Mouse (Mus musculus): ENCODE data around the gene Pear1. TPM values are rescaled to one million over a fixed set of nuclear protein-coding genes. Genes with fewer than 3 reads are reported as not detected.
A peak's percentile ranks its signal among the peaks of the same experiment; 100 is the strongest.

Pear1 gene
- polyA plus RNA-seq, 1 experiment from 2014 or later: 22.6 TPM

DNA sequence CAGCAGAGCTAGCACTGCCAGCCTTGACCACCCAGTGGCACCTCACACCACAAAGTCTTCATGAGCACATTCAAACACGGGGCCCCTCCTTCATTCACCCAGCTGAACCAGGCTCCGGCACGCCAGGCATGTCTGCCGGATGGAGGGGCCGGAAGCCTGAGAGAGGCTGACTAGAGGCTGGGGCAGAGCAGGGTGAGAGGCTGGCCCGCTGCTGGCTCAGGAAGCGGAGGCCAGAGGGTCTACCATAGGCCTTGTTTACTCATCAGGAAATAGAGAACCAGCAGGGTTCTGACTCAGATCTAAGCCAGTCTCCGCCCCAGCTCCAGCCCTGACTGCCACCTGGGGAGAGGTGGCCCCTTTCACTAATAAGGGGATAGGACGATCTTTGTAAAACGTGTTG lies 59.0 kb downstream of the Pear1 start:
- Histone ChIP-seq H3K9me3 (replicated peaks; ENCODE audit: control insufficient read depth, low read length) (no peaks in the 10 kb centered on the region), H3K4me3 (replicated peaks; ENCODE audit: low read length) (peak overlapping the region; percentile 28), H3K4me2 (ENCODE audit: low read depth, low read length) (peak overlapping the region; percentile 45), H3K9ac (ENCODE audit: low read length) (peak overlapping the region; percentile 63), H3K27me3 (ENCODE audit: control insufficient read depth, insufficient read depth, low read length) (no peaks in the 10 kb centered on the region), H3K27ac (ENCODE audit: low read length) (peak overlapping the region; percentile 94), H3K4me1 (ENCODE audit: control insufficient read depth, insufficient read depth, low read length) (peaks cover 45% of the 10 kb centered on the region), H3K36me3 (ENCODE audit: control insufficient read depth, insufficient read depth, low read length) (no peaks in the 10 kb centered on the region)
- WGBS: 28% methylated on average over 10 of the region's 10 CpGs
- ATAC-seq (ENCODE audit: insufficient read depth, low FRiP score): peak; percentile 10; the same call in 1 of the 2 replicates

DNA sequence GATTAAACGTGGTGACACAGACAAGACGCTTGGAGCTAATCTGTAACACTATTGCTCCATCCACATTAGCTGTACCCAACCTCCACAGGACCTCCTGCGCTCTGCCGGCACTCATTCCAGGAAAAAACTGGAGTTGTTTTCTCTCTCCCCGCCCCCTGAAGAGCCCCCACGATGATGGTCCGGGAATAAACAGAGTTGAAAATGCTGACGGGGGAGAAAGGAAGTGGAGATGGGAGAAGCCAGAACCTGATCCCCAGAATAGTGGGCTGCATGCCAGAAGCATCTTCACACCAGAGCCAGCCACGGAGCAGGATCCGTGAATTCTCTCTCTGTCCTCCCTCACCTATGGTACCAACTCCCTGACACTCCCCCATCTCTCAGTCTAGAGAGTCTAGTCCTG lies 59.6 kb downstream of the Pear1 start:
- peak overlapping the region; percentile 94 for H3K27ac ChIP-seq (ENCODE audit: low read length)
- H3K9ac ChIP-seq (ENCODE audit: low read length): peak overlapping the region; percentile 63
- ATAC-seq (ENCODE audit: insufficient read depth, low FRiP score): no peak
- H3K36me3 ChIP-seq (ENCODE audit: control insufficient read depth, insufficient read depth, low read length): no peaks in the 10 kb centered on the region
- H3K9me3 ChIP-seq (replicated peaks; ENCODE audit: control insufficient read depth, low read length): no peaks in the 10 kb centered on the region
- peak overlapping the region; percentile 28 for H3K4me3 ChIP-seq (replicated peaks; ENCODE audit: low read length)
- WGBS: 16% methylated on average over 10 of the region's 10 CpGs
- peaks cover 45% of the 10 kb centered on the region for H3K4me1 ChIP-seq (ENCODE audit: control insufficient read depth, insufficient read depth, low read length)
- H3K27me3 ChIP-seq (ENCODE audit: control insufficient read depth, insufficient read depth, low read length): no peaks in the 10 kb centered on the region
- H3K4me2 ChIP-seq (ENCODE audit: low read depth, low read length): peak overlapping the region; percentile 45

GRCm38 (mm10) chr3:87763683-87764289 lies 60.3 kb downstream of the Pear1 start:
- peak overlapping the region; percentile 45 for H3K4me2 ChIP-seq (ENCODE audit: low read depth, low read length)
- H3K27ac ChIP-seq (ENCODE audit: low read length): peak overlapping the region; percentile 94
- H3K9me3 ChIP-seq (replicated peaks; ENCODE audit: control insufficient read depth, low read length): no peaks in the 10 kb centered on the region
- ATAC-seq (ENCODE audit: insufficient read depth, low FRiP score): peak; percentile 56
- no peaks in the 10 kb centered on the region for H3K27me3 ChIP-seq (ENCODE audit: control insufficient read depth, insufficient read depth, low read length)
- H3K36me3 ChIP-seq (ENCODE audit: control insufficient read depth, insufficient read depth, low read length): no peaks in the 10 kb centered on the region
- peak overlapping the region; percentile 63 for H3K9ac ChIP-seq (ENCODE audit: low read length)
- H3K4me3 ChIP-seq (replicated peaks; ENCODE audit: low read length): peak overlapping the region; percentile 28
- H3K4me1 ChIP-seq (ENCODE audit: control insufficient read depth, insufficient read depth, low read length): peaks cover 45% of the 10 kb centered on the region
- 16% methylated on average over 13 of the region's 15 CpGs for WGBS

DNA sequence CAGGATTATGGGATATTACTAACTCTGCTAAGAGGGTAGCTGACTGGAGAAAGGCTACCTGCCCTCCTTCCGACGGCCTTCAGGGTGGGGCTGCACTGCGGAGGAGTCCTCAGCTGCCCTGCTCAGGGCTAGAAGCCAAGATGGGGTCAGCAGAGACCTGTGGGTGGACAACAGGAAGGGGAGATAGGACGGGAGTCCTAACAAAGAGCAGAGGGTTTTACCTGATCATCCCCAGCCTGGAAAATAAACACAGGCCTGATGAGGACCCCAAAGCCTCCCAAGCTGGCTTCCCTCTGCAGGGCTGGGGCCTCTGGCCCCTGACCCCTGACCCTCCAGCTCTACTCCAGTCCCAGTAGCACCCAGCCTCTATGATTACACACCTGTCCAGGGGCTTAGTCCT lies 60.9 kb downstream of the Pear1 start:
- H3K27me3 ChIP-seq (ENCODE audit: control insufficient read depth, insufficient read depth, low read length): no peaks in the 10 kb centered on the region
- no peaks in the 10 kb centered on the region for H3K9me3 ChIP-seq (replicated peaks; ENCODE audit: control insufficient read depth, low read length)
- peak overlapping the region; percentile 63 for H3K9ac ChIP-seq (ENCODE audit: low read length)
- 42% methylated on average over 4 of the region's 4 CpGs for WGBS
- no peaks in the 10 kb centered on the region for H3K36me3 ChIP-seq (ENCODE audit: control insufficient read depth, insufficient read depth, low read length)
- H3K4me3 ChIP-seq (replicated peaks; ENCODE audit: low read length): peak overlapping the region; percentile 20; the same call in 1 of the 2 replicates
- peak overlapping the region; percentile 45 for H3K4me2 ChIP-seq (ENCODE audit: low read depth, low read length)
- peaks cover 45% of the 10 kb centered on the region for H3K4me1 ChIP-seq (ENCODE audit: control insufficient read depth, insufficient read depth, low read length)
- no peak for ATAC-seq (ENCODE audit: insufficient read depth, low FRiP score)
- H3K27ac ChIP-seq (ENCODE audit: low read length): peak overlapping the region; percentile 94

- Histone ChIP-seq H3K36me3 (ENCODE audit: control insufficient read depth, insufficient read depth, low read length) (0 out of 2 replicates have a peak, but pooled peaks cover 3% of the 10 kb centered on the region), H3K27me3 (ENCODE audit: control insufficient read depth, insufficient read depth, low read length) (no peaks in the 10 kb centered on the region; the same call in 1 of the 2 replicates), H3K27ac (ENCODE audit: low read length) (peak overlapping the region; percentile 27; the same call in 1 of the 2 replicates), H3K9ac (ENCODE audit: low read length) (no peak overlapping the region; the same call in 1 of the 2 replicates), H3K4me1 (ENCODE audit: control insufficient read depth, insufficient read depth, low read length) (peaks cover 38% of the 10 kb centered on the region), H3K4me3 (replicated peaks; ENCODE audit: low read length) (no peak overlapping the region), H3K9me3 (replicated peaks; ENCODE audit: control insufficient read depth, low read length) (no peaks in the 10 kb centered on the region), H3K4me2 (ENCODE audit: low read depth, low read length) (0 out of 2 replicates have a peak overlapping the region, but pooled peaks have one; percentile 3)
- ATAC-seq (ENCODE audit: insufficient read depth, low FRiP score): no peak
- 65% methylated on average over 20 of the region's 20 CpGs for WGBS
Observed at GRCm38 (mm10) chr3:87761408-87762375, 62.4 kb downstream of the Pear1 start.

DNA sequence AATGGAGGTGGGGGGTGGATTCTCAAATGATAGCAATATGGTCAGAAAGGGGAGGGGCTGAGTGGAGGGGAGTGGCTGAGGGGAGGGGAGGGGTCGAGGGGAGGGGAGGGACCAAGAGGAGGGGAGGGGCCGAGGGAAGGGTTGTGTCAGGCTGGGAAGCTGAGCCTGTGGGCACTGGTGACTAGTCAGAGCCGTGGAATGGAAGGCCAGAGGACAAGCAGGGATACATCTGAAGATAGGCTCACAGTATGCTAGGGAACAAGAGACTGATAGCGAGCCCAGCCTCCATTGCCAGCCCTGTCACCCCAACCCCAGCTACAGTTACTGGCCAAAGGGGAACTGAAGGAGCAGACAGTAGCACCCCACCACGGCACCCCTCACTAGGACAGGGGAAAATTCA lies 65.5 kb downstream of the Pear1 start:
- H3K9me3 ChIP-seq (replicated peaks; ENCODE audit: control insufficient read depth, low read length): no peaks in the 10 kb centered on the region
- no peak overlapping the region for H3K27ac ChIP-seq (ENCODE audit: low read length)
- H3K9ac ChIP-seq (ENCODE audit: low read length): no peak overlapping the region
- no peak overlapping the region for H3K4me2 ChIP-seq (ENCODE audit: low read depth, low read length)
- 0 out of 2 replicates have a peak, but pooled peaks cover 7% of the 10 kb centered on the region for H3K36me3 ChIP-seq (ENCODE audit: control insufficient read depth, insufficient read depth, low read length)
- peaks cover 17% of the 10 kb centered on the region for H3K4me1 ChIP-seq (ENCODE audit: control insufficient read depth, insufficient read depth, low read length)
- no peak for ATAC-seq (ENCODE audit: insufficient read depth, low FRiP score)
- no peaks in the 10 kb centered on the region; the same call in 1 of the 2 replicates for H3K27me3 ChIP-seq (ENCODE audit: control insufficient read depth, insufficient read depth, low read length)
- H3K4me3 ChIP-seq (replicated peaks; ENCODE audit: low read length): no peak overlapping the region
- 53% methylated on average over 4 of the region's 5 CpGs for WGBS

DNA sequence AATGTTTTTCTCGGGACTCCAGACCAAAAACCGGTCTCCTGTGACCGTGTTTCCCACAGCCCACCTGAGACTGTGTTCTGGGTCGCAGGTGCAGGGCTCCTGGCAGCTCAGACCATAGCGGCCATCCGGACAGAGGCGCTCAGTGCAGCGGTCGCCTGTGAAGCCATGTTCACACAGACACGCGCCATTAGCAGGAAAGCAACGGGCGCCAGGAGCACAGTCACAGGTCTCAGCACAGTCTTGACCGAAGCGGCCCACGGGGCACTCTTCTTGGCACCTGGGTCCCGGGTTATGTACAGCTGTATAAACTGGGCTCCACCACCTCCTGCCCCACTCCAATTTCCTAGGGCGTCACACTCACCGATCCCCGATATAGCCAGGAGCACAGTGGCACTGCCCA lies 67.6 kb downstream of the Pear1 start:
- H3K36me3 ChIP-seq (ENCODE audit: control insufficient read depth, insufficient read depth, low read length): 0 out of 2 replicates have a peak, but pooled peaks cover 7% of the 10 kb centered on the region
- no peak overlapping the region for H3K9ac ChIP-seq (ENCODE audit: low read length)
- H3K9me3 ChIP-seq (replicated peaks; ENCODE audit: control insufficient read depth, low read length): no peaks in the 10 kb centered on the region
- no peak overlapping the region for H3K27ac ChIP-seq (ENCODE audit: low read length)
- ATAC-seq (ENCODE audit: insufficient read depth, low FRiP score): no peak
- H3K4me3 ChIP-seq (replicated peaks; ENCODE audit: low read length): no peak overlapping the region
- H3K4me1 ChIP-seq (ENCODE audit: control insufficient read depth, insufficient read depth, low read length): 0 out of 2 replicates have a peak, but pooled peaks cover 3% of the 10 kb centered on the region
- no peaks in the 10 kb centered on the region; the same call in 1 of the 2 replicates for H3K27me3 ChIP-seq (ENCODE audit: control insufficient read depth, insufficient read depth, low read length)
- H3K4me2 ChIP-seq (ENCODE audit: low read depth, low read length): no peak overlapping the region
- WGBS: 54% methylated on average over 20 of the region's 20 CpGs

DNA sequence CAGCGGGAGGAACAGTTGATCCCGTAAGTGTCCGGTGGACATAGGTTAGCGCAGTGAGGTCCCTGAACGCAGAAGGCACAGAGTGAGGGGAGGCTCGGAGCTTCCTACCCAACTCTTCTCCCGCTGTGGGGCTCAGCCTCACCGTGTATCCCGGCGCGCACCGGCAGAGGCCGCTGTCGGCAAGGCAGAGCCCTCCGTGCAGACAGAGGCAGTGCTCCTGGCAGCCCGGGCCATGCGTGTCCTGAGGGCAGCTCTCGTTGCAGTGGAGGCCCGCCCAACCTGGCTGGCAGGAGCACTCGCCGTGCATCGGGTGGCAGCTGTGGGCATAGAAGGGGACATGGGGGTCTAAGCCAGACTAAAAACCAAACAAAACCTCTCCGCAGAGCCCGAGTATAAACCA lies 68.1 kb downstream of the Pear1 start:
- H3K4me3 ChIP-seq (replicated peaks; ENCODE audit: low read length): no peak overlapping the region
- H3K4me1 ChIP-seq (ENCODE audit: control insufficient read depth, insufficient read depth, low read length): no peaks in the 10 kb centered on the region
- no peaks in the 10 kb centered on the region for H3K9me3 ChIP-seq (replicated peaks; ENCODE audit: control insufficient read depth, low read length)
- peak overlapping the region; percentile 29; the same call in 1 of the 2 replicates for H3K4me2 ChIP-seq (ENCODE audit: low read depth, low read length)
- H3K36me3 ChIP-seq (ENCODE audit: control insufficient read depth, insufficient read depth, low read length): 0 out of 2 replicates have a peak, but pooled peaks cover 7% of the 10 kb centered on the region
- 9% methylated on average over 24 of the region's 24 CpGs for WGBS
- no peaks in the 10 kb centered on the region; the same call in 1 of the 2 replicates for H3K27me3 ChIP-seq (ENCODE audit: control insufficient read depth, insufficient read depth, low read length)
- H3K9ac ChIP-seq (ENCODE audit: low read length): peak overlapping the region; percentile 18; the same call in 1 of the 2 replicates
- no peak overlapping the region for H3K27ac ChIP-seq (ENCODE audit: low read length)
- ATAC-seq (ENCODE audit: insufficient read depth, low FRiP score): peak; percentile 85; the same call in 1 of the 2 replicates
